Mouse (Mus musculus) lung, adult 2 months (tissue): Measurements from ENCODE around the gene Dpf1.

ENCODE experiments used
- CTCF ChIP-seq: fragments of 200-500 bp; IDR thresholded peaks from 2 replicates; pipeline ENCODE4 v1.5.1; 2011; ENCODE audit warnings: mild to moderate bottlenecking, low read length, control low read depth; ENCODE audit not compliant: insufficient read depth
- POLR2A ChIP-seq: fragments of 200-500 bp; IDR thresholded peaks from 2 replicates; pipeline ENCODE4 v1.6.1; 2011; ENCODE audit warnings: low read depth, mild to moderate bottlenecking, control low read depth, low read length, borderline replicate concordance; ENCODE audit errors: extremely low read depth

- TF ChIP-seq POLR2A = no peak
- TF ChIP-seq CTCF = no peak
Measured at GRCm38 (mm10) chr7:29352246-29352645, 48.5 kb downstream of the Dpf1 start.
